Mouse (Mus musculus): ENCODE measurements around the gene Sf1. TPM values are rescaled to one million over a fixed set of nuclear protein-coding genes. Genes with fewer than 3 reads are reported as not detected.
A peak's percentile ranks its signal among the peaks of the same experiment; 100 is the strongest.

The Sf1 gene
- polyA plus RNA-seq, 1 experiment from 2014 or later = 186 TPM

DNA sequence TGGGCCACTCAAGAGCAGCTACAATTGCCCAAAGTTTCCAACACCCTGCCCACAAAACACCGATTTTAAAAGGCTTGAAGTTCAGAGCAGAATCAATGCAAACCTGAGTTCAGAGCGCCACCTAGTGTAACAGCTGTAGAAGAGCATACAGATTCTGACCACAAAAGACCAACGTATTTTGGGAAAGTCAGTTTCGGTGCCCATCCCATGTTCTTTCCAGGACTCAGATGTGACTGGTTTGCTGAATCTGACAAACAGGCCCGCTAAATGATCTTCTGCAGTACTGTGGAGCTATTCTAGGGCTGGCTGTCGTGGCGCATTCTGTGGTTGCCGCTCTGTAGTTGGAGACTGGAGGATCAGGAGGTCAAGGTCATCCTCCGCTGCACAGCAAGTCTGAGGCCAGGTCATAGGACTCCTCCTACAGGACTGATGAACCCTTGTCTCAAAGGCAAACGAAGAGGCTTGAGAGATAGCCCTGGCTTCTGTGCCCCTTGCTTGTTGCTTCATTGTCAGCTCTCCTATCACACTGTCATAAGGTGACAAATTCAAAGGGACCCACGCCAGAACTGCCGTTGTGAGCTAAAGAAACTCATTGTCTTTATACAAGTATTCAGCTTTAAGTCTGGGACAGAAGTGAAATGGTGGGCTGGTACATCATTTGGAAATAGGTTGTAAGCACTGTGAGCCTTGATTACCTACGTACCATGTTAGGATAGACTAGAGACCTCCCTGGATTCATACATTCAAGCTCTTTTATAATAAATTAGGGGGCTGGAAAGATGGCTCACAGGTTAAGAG lies 31.6 kb upstream of the Sf1 start:
- DNase-seq (ENCODE audit: low read depth, low spot score) (no peak), ATAC-seq (no peak)
- CTCF ChIA-PET = interaction anchor here (0.7 to 3.9 kb wide), 26 partner anchors 9 to 275 kb away, joined by 3 to 14 read pairs (median 4); partner anchors contain the start of genes Ehd1, Map4k2 and Mrpl49
- no peak for TF ChIP-seq CTCF (IDR thresholded peaks at IDR 0.05)
- POLR2A ChIA-PET = interaction anchor here (1.0 to 1.4 kb wide), 2 partner anchors 9 to 22 kb away, joined by 4 read pairs; no protein-coding TSS in a partner anchor
- H3K27me3 ChIP-seq = no peaks in the 10 kb centered on the region
- in situ Hi-C loops (cut with MboI; ENCODE audit: low pct_unique_long_range_greater_than_20kb) = loop anchor here (10.0 kb wide), 1 partner anchor 367 kb away; the partner anchor contains the start of gene Pola2

DNA sequence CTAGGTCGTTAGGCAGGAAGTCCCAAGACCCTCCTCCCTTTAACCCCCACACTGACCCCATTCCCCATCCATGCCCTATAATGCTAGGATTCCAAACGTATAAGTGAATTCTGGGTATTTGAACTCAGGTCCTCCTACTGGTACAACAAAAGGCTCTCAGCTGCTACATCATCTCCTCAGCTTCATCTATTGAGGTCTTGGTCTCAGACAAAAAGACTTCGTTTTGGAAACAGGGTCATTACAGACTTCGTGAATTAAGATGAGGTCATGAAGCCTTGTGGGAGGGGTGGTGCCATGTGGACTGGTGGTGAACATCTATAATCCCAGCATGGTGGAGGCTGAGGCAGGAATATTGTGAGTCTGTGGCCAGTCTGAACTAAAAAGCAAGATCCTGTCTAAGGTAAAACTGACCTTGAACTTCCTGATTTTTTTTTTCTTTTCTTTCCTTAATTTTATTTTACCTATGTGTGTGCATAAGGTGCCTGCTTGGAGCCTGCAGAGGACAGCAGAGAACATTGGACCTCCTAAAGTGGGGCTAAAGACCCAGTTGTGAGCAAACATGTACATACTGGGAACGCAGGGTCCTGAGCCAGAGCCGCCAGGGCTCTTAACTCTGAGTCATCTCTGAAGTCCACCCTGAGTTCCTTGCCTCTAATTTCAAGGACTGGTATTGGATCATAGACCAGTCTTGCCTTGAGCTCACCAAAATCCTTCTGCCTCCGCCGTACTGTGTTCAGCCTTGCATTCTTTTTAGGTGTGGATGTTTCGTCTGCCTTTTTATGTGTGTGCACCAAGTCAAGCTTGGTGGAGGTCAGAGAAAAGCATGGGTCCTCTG lies 29.5 kb upstream of the Sf1 start:
- DNase-seq (ENCODE audit: low read depth, low spot score) (no peak), ATAC-seq (no peak)
- no peaks in the 10 kb centered on the region for H3K27me3 ChIP-seq
- ChIA-PET POLR2A (interaction anchor here (0.5 to 1.1 kb wide), 2 partner anchors 36 to 144 kb away, joined by 3 read pairs; no protein-coding TSS in a partner anchor), CTCF (interaction anchor here (0.9 to 3.9 kb wide), 6 partner anchors 11 to 193 kb away, joined by 3 to 14 read pairs (median 4); partner anchors contain the start of genes Arl2 and Batf2)
- in situ Hi-C loops (cut with MboI; ENCODE audit: low pct_unique_long_range_greater_than_20kb) = loop anchor here (10.0 kb wide), 1 partner anchor 369 kb away; the partner anchor contains the start of gene Pola2
- TF ChIP-seq CTCF (IDR thresholded peaks at IDR 0.05) = no peak

DNA sequence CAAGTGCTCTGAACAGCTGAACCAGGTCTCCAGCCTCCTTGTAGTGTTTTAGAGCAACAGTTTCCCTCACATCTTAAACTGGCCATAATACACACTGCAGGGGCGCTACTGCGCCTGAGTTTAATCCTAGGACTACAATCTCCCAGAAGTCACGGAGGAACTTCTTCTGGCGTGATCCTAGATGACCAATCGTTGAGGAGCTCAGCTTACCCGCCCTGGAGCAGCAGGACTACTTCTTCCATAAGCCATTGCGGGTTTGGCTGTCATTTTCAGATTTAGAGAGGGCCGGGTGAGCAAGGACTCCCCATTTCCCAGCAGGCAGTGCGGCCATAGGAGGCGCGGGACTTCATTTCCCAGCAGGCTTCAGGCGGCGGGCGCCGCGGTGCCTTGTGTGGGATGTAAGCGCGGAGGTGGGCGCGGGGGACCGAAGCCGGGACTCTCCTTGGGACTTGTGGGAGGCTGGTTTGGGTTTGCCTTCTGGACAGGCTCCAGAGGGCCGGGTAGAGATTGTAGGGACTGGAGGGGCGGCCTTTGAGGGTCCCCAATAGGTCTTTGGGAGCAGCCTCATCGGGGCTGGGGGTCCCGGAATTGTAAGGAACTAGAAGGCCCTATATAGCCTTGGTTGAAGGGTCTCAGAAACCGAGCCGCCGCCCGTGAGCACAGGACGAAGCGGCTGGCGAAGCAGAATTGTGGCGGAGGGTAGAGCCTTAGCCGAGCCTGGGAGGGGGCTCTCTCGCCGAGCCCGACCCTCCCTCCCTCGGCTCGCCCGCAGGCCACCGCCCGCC lies 28.6 kb upstream of the Sf1 start, which contains the start of gene Men1:
Men1 (plus strand) TSS at position 307 of the 785 bp plus-strand sequence.
- DNase-seq (ENCODE audit: low read depth, low spot score) (peak; percentile 85), ATAC-seq (peak; percentile 88)
- in situ Hi-C loops (cut with MboI; ENCODE audit: low pct_unique_long_range_greater_than_20kb) = loop anchor here (10.0 kb wide), 1 partner anchor 370 kb away; the partner anchor contains the start of gene Pola2
- POLR2A ChIA-PET = interaction anchor here (0.6 to 1.1 kb wide), 2 partner anchors 20 to 37 kb away, joined by 3 read pairs; no protein-coding TSS in a partner anchor
- TF ChIP-seq CTCF (IDR thresholded peaks at IDR 0.05) = no peak
- CTCF ChIA-PET = interaction anchor here (0.7 to 1.7 kb wide), 7 partner anchors 12 to 194 kb away, joined by 3 to 9 read pairs (median 3); partner anchors contain the start of genes Arl2 and Batf2
- H3K27me3 ChIP-seq = no peaks in the 10 kb centered on the region

DNA sequence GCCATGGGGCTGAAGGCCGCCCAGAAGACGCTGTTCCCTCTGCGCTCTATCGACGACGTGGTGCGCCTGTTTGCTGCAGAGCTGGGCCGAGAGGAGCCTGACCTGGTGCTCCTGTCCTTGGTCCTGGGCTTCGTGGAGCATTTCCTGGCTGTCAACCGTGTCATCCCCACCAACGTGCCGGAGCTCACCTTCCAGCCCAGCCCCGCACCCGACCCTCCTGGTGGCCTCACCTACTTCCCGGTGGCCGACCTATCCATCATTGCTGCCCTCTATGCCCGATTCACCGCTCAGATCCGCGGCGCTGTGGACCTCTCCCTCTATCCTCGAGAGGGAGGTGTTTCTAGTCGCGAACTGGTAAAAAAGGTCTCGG lies 28.0 kb upstream of the Sf1 start:
- DNase-seq (ENCODE audit: low read depth, low spot score) = no peak
- peak; percentile 6 for ATAC-seq

DNA sequence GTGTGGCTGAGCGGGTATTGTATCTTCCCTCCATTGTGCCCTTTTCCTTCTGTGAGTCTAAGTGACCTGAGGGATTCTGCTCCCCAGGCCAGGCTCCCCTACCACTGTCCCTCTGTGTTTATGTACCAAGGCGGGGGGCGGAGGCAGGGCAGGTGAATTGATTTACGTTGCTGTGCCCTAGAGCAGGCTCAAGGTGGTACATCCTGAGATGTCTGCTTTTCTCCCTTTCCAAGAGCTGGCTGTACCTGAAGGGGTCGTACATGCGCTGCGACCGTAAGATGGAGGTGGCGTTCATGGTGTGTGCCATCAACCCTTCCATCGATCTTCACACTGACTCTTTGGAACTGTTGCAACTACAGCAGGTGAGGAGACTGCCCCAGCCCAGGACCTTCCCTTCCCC lies 26.6 kb upstream of the Sf1 start:
- DNase-seq (ENCODE audit: low read depth, low spot score) (no peak), ATAC-seq (no peak)
- no peaks in the 10 kb centered on the region for H3K27me3 ChIP-seq
- TF ChIP-seq CTCF (IDR thresholded peaks at IDR 0.05) = no peak
- ChIA-PET CTCF (interaction anchor here (0.9 to 1.8 kb wide), 2 partner anchors 69 to 74 kb away, joined by 3 to 5 read pairs; no protein-coding TSS in a partner anchor), POLR2A (no interaction called here)
- in situ Hi-C loops (cut with MboI; ENCODE audit: low pct_unique_long_range_greater_than_20kb) = loop anchor here (10.0 kb wide), 1 partner anchor 372 kb away; the partner anchor contains the start of gene Pola2

More for the DNA sequence above, 28.0 kb upstream of the Sf1 start:
- no peak for TF ChIP-seq CTCF (IDR thresholded peaks at IDR 0.05)
- CTCF ChIA-PET = interaction anchor here (0.9 kb wide), 1 partner anchor 74 kb away, joined by 3 read pairs; no protein-coding TSS in a partner anchor
- in situ Hi-C loops (cut with MboI; ENCODE audit: low pct_unique_long_range_greater_than_20kb) = loop anchor here (10.0 kb wide), 1 partner anchor 371 kb away; the partner anchor contains the start of gene Pola2
- H3K27me3 ChIP-seq = no peaks in the 10 kb centered on the region
- POLR2A ChIA-PET = interaction anchor here (0.6 kb wide), 1 partner anchor 19 kb away, joined by 3 read pairs; no protein-coding TSS in a partner anchor

DNA sequence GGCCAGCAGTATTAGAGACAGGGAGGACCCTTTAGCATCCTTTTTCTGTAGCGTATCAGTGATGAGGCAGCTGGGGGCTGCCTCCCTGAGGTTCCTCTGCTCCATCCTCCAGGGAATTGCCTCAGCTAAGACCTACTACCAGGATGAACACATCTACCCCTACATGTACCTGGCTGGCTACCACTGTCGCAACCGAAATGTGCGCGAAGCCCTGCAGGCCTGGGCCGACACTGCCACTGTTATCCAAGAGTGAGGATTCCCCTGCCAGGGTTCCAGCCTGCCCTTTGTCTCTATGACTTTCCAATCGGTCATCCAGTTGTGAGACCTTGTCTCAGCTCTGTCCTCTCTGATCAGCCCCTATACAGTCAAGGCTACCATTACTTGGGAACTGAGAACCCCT lies 25.3 kb upstream of the Sf1 start:
- DNase-seq (ENCODE audit: low read depth, low spot score) = no peak
- CTCF ChIA-PET = interaction anchor here (1.8 kb wide), 1 partner anchor 75 kb away, joined by 5 read pairs; no protein-coding TSS in a partner anchor
- no peaks in the 10 kb centered on the region for H3K27me3 ChIP-seq
- in situ Hi-C loops (cut with MboI; ENCODE audit: low pct_unique_long_range_greater_than_20kb) = loop anchor here (10.0 kb wide), 1 partner anchor 373 kb away; the partner anchor contains the start of gene Pola2
- no peak for TF ChIP-seq CTCF (IDR thresholded peaks at IDR 0.05)
- ATAC-seq = no peak
- POLR2A ChIA-PET = no interaction called here

DNA sequence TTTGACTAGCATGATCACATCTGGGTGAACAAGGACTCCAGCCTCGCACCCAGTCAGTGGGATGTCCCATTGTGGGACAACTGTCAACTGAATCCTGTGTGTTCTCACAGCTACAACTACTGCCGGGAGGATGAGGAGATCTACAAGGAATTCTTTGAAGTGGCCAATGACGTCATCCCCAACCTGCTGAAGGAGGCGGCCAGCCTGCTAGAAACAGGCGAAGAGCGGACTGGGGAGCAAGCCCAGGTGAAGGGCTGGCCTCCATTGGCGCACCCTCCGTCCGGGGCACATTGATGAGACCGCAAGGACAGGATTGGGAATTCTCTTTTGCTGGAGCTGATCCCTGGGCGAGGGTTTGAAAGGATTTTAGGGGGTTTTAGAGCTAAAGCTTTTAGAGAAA lies 24.8 kb upstream of the Sf1 start:
- DNase-seq (ENCODE audit: low read depth, low spot score) (no peak), ATAC-seq (no peak)
- no peak for TF ChIP-seq CTCF (IDR thresholded peaks at IDR 0.05)
- CTCF ChIA-PET = no interaction called here
- in situ Hi-C loops (cut with MboI; ENCODE audit: low pct_unique_long_range_greater_than_20kb) = loop anchor here (10.0 kb wide), 1 partner anchor 374 kb away; the partner anchor contains the start of gene Pola2
- no peaks in the 10 kb centered on the region for H3K27me3 ChIP-seq
- POLR2A ChIA-PET = no interaction called here

DNA sequence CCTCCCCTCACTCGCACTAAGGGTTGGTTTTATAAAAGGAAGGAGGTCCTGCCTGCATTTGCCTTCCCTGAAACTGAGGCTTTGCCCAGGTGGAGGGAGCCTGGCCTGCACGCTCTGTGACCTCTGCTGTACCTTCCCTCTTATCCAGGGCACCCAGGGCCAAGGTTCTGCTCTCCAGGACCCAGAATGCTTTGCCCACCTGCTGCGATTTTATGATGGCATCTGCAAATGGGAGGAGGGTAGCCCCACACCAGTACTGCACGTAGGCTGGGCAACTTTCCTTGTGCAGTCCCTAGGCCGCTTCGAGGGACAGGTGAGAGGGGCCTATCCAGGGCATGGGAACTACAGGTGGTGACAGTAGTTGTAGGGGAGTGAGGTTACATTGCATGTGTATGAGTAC lies 24.3 kb upstream of the Sf1 start:
- ATAC-seq = no peak
- in situ Hi-C loops (cut with MboI; ENCODE audit: low pct_unique_long_range_greater_than_20kb) = loop anchor here (10.0 kb wide), 1 partner anchor 374 kb away; the partner anchor contains the start of gene Pola2
- POLR2A ChIA-PET = no interaction called here
- no peak for DNase-seq (ENCODE audit: low read depth, low spot score)
- no peak for TF ChIP-seq CTCF (IDR thresholded peaks at IDR 0.05)
- CTCF ChIA-PET = no interaction called here
- no peaks in the 10 kb centered on the region for H3K27me3 ChIP-seq

DNA sequence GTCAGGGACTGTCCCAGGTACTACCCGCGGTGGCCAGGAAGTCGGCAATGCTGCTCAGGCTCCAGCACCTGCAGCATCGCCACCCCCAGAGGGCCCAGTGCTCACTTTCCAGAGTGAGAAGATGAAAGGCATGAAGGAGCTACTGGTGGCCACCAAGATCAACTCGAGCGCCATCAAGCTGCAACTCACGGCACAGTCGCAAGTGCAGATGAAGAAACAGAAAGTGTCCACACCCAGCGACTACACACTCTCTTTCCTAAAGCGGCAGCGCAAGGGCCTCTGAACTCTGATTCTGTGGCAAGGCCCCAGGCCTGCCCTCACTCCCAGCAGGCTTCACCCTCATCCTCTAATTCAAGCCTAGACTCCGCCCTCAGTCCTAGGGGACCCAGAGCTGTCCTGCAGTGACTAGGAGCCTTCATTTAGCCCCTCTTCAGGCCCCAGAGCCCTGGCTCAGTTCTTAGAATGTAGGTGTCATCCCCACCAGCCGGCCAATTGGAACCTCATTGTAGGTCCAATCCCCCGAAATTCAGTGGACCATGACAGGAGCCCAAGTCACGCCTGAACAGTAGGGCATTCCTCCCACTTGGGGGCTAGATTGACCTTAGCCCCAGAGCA lies 23.5 kb upstream of the Sf1 start:
- CTCF ChIA-PET = no interaction called here
- no peaks in the 10 kb centered on the region for H3K27me3 ChIP-seq
- in situ Hi-C loops (cut with MboI; ENCODE audit: low pct_unique_long_range_greater_than_20kb) = loop anchor here (10.0 kb wide), 1 partner anchor 375 kb away; the partner anchor contains the start of gene Pola2
- DNase-seq (ENCODE audit: low read depth, low spot score) (no peak), ATAC-seq (no peak)
- POLR2A ChIA-PET = interaction anchor here (1.1 kb wide), 1 partner anchor 198 kb away, joined by 3 read pairs; the partner anchor contains the start of gene Arl2
- no peak for TF ChIP-seq CTCF (IDR thresholded peaks at IDR 0.05)
